Mouse (Mus musculus): Measurements from ENCODE around the gene Ldha.

Gene Ldha

GRCm38 (mm10) chr7:46838104-46838671, 3.1 kb upstream of the Ldha start:
- DNase-seq (ENCODE audit: low read depth, low spot score) = peak; percentile 64

- peak; percentile 98 for DNase-seq (ENCODE audit: low read depth, low spot score)
Measured at GRCm38 (mm10) chr7:46838891-46839302, 2.4 kb upstream of the Ldha start.

- DNase-seq (ENCODE audit: low read depth, low spot score) = peak; percentile 45
Measured at GRCm38 (mm10) chr7:46839446-46839845, 1.8 kb upstream of the Ldha start.

- DNase-seq (ENCODE audit: low read depth, low spot score) = no peak
Measured at GRCm38 (mm10) chr7:46839861-46840260, 1.4 kb upstream of the Ldha start.

- DNase-seq (ENCODE audit: low read depth, low spot score) = no peak
Measured at GRCm38 (mm10) chr7:46840326-46840725, 949 bp upstream of the Ldha start.

GRCm38 (mm10) chr7:46842278-46842677, 1.0 kb downstream of the Ldha start:
- DNase-seq (ENCODE audit: low read depth, low spot score) = no peak

- DNase-seq (ENCODE audit: low read depth, low spot score) = no peak
Measured at GRCm38 (mm10) chr7:46843576-46843975, 2.3 kb downstream of the Ldha start.

GRCm38 (mm10) chr7:46845211-46845977, 4.1 kb downstream of the Ldha start:
- DNase-seq (ENCODE audit: low read depth, low spot score) = peak; percentile 96

GRCm38 (mm10) chr7:46845978-46846485, 4.8 kb downstream of the Ldha start:
- DNase-seq (ENCODE audit: low read depth, low spot score) = peak; percentile 66

GRCm38 (mm10) chr7:46846486-46847244, 5.4 kb downstream of the Ldha start:
- DNase-seq (ENCODE audit: low read depth, low spot score) = peak; percentile 79

GRCm38 (mm10) chr7:46849287-46849686, 8.0 kb downstream of the Ldha start:
- no peak for DNase-seq (ENCODE audit: low read depth, low spot score)

- DNase-seq (ENCODE audit: low read depth, low spot score) = no peak
Measured at GRCm38 (mm10) chr7:46851026-46851425, 9.8 kb downstream of the Ldha start.

- DNase-seq (ENCODE audit: low read depth, low spot score) = no peak
Measured at GRCm38 (mm10) chr7:46852666-46853065, 11.4 kb downstream of the Ldha start.

- DNase-seq (ENCODE audit: low read depth, low spot score) = no peak
Measured at GRCm38 (mm10) chr7:46853365-46853764, 12.1 kb downstream of the Ldha start.

GRCm38 (mm10) chr7:46855866-46856560, 14.7 kb downstream of the Ldha start:
- DNase-seq (ENCODE audit: low read depth, low spot score) = no peak

GRCm38 (mm10) chr7:46857436-46857835, 16.2 kb downstream of the Ldha start:
- no peak for DNase-seq (ENCODE audit: low read depth, low spot score)

GRCm38 (mm10) chr7:46859031-46859430, 17.8 kb downstream of the Ldha start:
- peak; percentile 58 for DNase-seq (ENCODE audit: low read depth, low spot score)

- no peak for DNase-seq (ENCODE audit: low read depth, low spot score)
Measured at GRCm38 (mm10) chr7:46860996-46861395, 19.7 kb downstream of the Ldha start, which contains the start of gene Ldhc. Ldhc (plus strand) TSS chr7:46861203.

- DNase-seq (ENCODE audit: low read depth, low spot score) = no peak
Measured at GRCm38 (mm10) chr7:46871988-46872387, 30.7 kb downstream of the Ldha start.

GRCm38 (mm10) chr7:46876841-46877240, 35.6 kb downstream of the Ldha start:
- peak; percentile 65 for DNase-seq (ENCODE audit: low read depth, low spot score)

GRCm38 (mm10) chr7:46877255-46877654, 36.0 kb downstream of the Ldha start:
- no peak for DNase-seq (ENCODE audit: low read depth, low spot score)

- no peak for DNase-seq (ENCODE audit: low read depth, low spot score)
Measured at GRCm38 (mm10) chr7:46879851-46880250, 38.6 kb downstream of the Ldha start.
